Mouse (Mus musculus): ENCODE data around the gene Ppp1cb. TPM values are rescaled to one million over a fixed set of nuclear protein-coding genes. Genes with fewer than 3 reads are reported as not detected.

Ppp1cb gene
- polyA plus RNA-seq, 1 experiment = 236 TPM

- Histone ChIP-seq H3K4me1 (ENCODE audit: control insufficient read depth, insufficient read depth, low read length) (peaks cover 15% of the 10 kb centered on the region), H3K27ac (ENCODE audit: insufficient read depth, low read length) (no peak overlapping the region), H3K4me3 (replicated peaks; ENCODE audit: insufficient read depth, low read depth, low read length) (no peak overlapping the region), H3K27me3 (ENCODE audit: control insufficient read depth, insufficient read depth, low read length) (no peaks in the 10 kb centered on the region)
- WGBS = 92% methylated on average over 4 of the region's 4 CpGs
- TF ChIP-seq CTCF (IDR thresholded peaks at IDR 0.05; ENCODE audit: borderline replicate concordance, insufficient read depth, low read depth, low read length) = no peak
- no peak for TF ChIP-seq POLR2A (IDR thresholded peaks at IDR 0.05; ENCODE audit: borderline replicate concordance, insufficient read depth, low read length)
- no peak for DNase-seq
Measured at GRCm38 (mm10) chr5:32478972-32479371, 20.3 kb downstream of the Ppp1cb start.

- H3K27me3 ChIP-seq (ENCODE audit: control insufficient read depth, insufficient read depth, low read length) = no peaks in the 10 kb centered on the region
- TF ChIP-seq POLR2A (IDR thresholded peaks at IDR 0.05; ENCODE audit: borderline replicate concordance, insufficient read depth, low read length) (no peak), CTCF (IDR thresholded peaks at IDR 0.05; ENCODE audit: borderline replicate concordance, insufficient read depth, low read depth, low read length) (no peak)
- 90% methylated on average over 3 of the region's 3 CpGs for WGBS
Measured at GRCm38 (mm10) chr5:32485430-32485829, 26.8 kb downstream of the Ppp1cb start.

GRCm38 (mm10) chr5:32488044-32488443 is 29.4 kb downstream of the Ppp1cb start:
- Histone ChIP-seq H3K4me1 (ENCODE audit: control insufficient read depth, insufficient read depth, low read length) (peaks cover 4% of the 10 kb centered on the region), H3K27me3 (ENCODE audit: control insufficient read depth, insufficient read depth, low read length) (no peaks in the 10 kb centered on the region), H3K4me3 (replicated peaks; ENCODE audit: insufficient read depth, low read depth, low read length) (no peak overlapping the region), H3K27ac (ENCODE audit: insufficient read depth, low read length) (no peak overlapping the region)
- WGBS = 91% methylated on average over 2 of the region's 2 CpGs
- DNase-seq = no peak
- no peak for TF ChIP-seq POLR2A (IDR thresholded peaks at IDR 0.05; ENCODE audit: borderline replicate concordance, insufficient read depth, low read length)
- no peak for TF ChIP-seq CTCF (IDR thresholded peaks at IDR 0.05; ENCODE audit: borderline replicate concordance, insufficient read depth, low read depth, low read length)

More at GRCm38 (mm10) chr5:32485430-32485829, 26.8 kb downstream of the Ppp1cb start:
- no peak overlapping the region for H3K27ac ChIP-seq (ENCODE audit: insufficient read depth, low read length)
- DNase-seq = no peak
- peaks cover 4% of the 10 kb centered on the region for H3K4me1 ChIP-seq (ENCODE audit: control insufficient read depth, insufficient read depth, low read length)
- H3K4me3 ChIP-seq (replicated peaks; ENCODE audit: insufficient read depth, low read depth, low read length) = no peak overlapping the region

- no peak for DNase-seq
- WGBS = 29% methylated on average over 3 of the region's 3 CpGs
- Histone ChIP-seq H3K27me3 (ENCODE audit: control insufficient read depth, insufficient read depth, low read length) (no peaks in the 10 kb centered on the region), H3K4me1 (ENCODE audit: control insufficient read depth, insufficient read depth, low read length) (no peaks in the 10 kb centered on the region), H3K4me3 (replicated peaks; ENCODE audit: insufficient read depth, low read depth, low read length) (no peak overlapping the region), H3K27ac (ENCODE audit: insufficient read depth, low read length) (no peak overlapping the region)
- TF ChIP-seq POLR2A (IDR thresholded peaks at IDR 0.05; ENCODE audit: borderline replicate concordance, insufficient read depth, low read length) = no peak
- no peak for TF ChIP-seq CTCF (IDR thresholded peaks at IDR 0.05; ENCODE audit: borderline replicate concordance, insufficient read depth, low read depth, low read length)
Measured at GRCm38 (mm10) chr5:32494084-32494700, 35.5 kb downstream of the Ppp1cb start.

- DNase-seq = no peak
- Histone ChIP-seq H3K4me1 (ENCODE audit: control insufficient read depth, insufficient read depth, low read length) (no peaks in the 10 kb centered on the region), H3K4me3 (replicated peaks; ENCODE audit: insufficient read depth, low read depth, low read length) (no peak overlapping the region), H3K27me3 (ENCODE audit: control insufficient read depth, insufficient read depth, low read length) (no peaks in the 10 kb centered on the region), H3K27ac (ENCODE audit: insufficient read depth, low read length) (no peak overlapping the region)
- 38% methylated on average over 3 of the region's 3 CpGs for WGBS
- TF ChIP-seq CTCF (IDR thresholded peaks at IDR 0.05; ENCODE audit: borderline replicate concordance, insufficient read depth, low read depth, low read length) (no peak), POLR2A (IDR thresholded peaks at IDR 0.05; ENCODE audit: borderline replicate concordance, insufficient read depth, low read length) (no peak)
Measured at GRCm38 (mm10) chr5:32508766-32509165, 50.1 kb downstream of the Ppp1cb start.

GRCm38 (mm10) chr5:32520381-32520780 is 61.7 kb downstream of the Ppp1cb start:
- no peaks in the 10 kb centered on the region for H3K4me1 ChIP-seq (ENCODE audit: control insufficient read depth, insufficient read depth, low read length)
- TF ChIP-seq POLR2A (IDR thresholded peaks at IDR 0.05; ENCODE audit: borderline replicate concordance, insufficient read depth, low read length) = no peak
- TF ChIP-seq CTCF (IDR thresholded peaks at IDR 0.05; ENCODE audit: borderline replicate concordance, insufficient read depth, low read depth, low read length) = peak; percentile 65
- no peak overlapping the region for H3K27ac ChIP-seq (ENCODE audit: insufficient read depth, low read length)
- WGBS = 39% methylated on average over 1 of the region's 1 CpGs
- no peak overlapping the region for H3K4me3 ChIP-seq (replicated peaks; ENCODE audit: insufficient read depth, low read depth, low read length)
- DNase-seq = peak; percentile 31 to 52
- H3K27me3 ChIP-seq (ENCODE audit: control insufficient read depth, insufficient read depth, low read length) = no peaks in the 10 kb centered on the region

- no peaks in the 10 kb centered on the region for H3K27me3 ChIP-seq (ENCODE audit: control insufficient read depth, insufficient read depth, low read length)
- TF ChIP-seq POLR2A (IDR thresholded peaks at IDR 0.05; ENCODE audit: borderline replicate concordance, insufficient read depth, low read length) (no peak), CTCF (IDR thresholded peaks at IDR 0.05; ENCODE audit: borderline replicate concordance, insufficient read depth, low read depth, low read length) (no peak)
- H3K4me3 ChIP-seq (replicated peaks; ENCODE audit: insufficient read depth, low read depth, low read length) = no peak overlapping the region
- 93% methylated on average over 2 of the region's 2 CpGs for WGBS
- no peak for DNase-seq
- no peak overlapping the region for H3K27ac ChIP-seq (ENCODE audit: insufficient read depth, low read length)
- no peaks in the 10 kb centered on the region for H3K4me1 ChIP-seq (ENCODE audit: control insufficient read depth, insufficient read depth, low read length)
Measured at GRCm38 (mm10) chr5:32549449-32549848, 90.8 kb downstream of the Ppp1cb start.

GRCm38 (mm10) chr5:32564697-32565096 is 106.1 kb downstream of the Ppp1cb start:
- DNase-seq = no peak
- Histone ChIP-seq H3K4me1 (ENCODE audit: control insufficient read depth, insufficient read depth, low read length) (no peaks in the 10 kb centered on the region), H3K27ac (ENCODE audit: insufficient read depth, low read length) (no peak overlapping the region), H3K4me3 (replicated peaks; ENCODE audit: insufficient read depth, low read depth, low read length) (no peak overlapping the region), H3K27me3 (ENCODE audit: control insufficient read depth, insufficient read depth, low read length) (no peaks in the 10 kb centered on the region)
- no peak for TF ChIP-seq CTCF (IDR thresholded peaks at IDR 0.05; ENCODE audit: borderline replicate concordance, insufficient read depth, low read depth, low read length)
- no peak for TF ChIP-seq POLR2A (IDR thresholded peaks at IDR 0.05; ENCODE audit: borderline replicate concordance, insufficient read depth, low read length)
- 90% methylated on average over 1 of the region's 1 CpGs for WGBS

Other genes starting within 250 kb of the Ppp1cb start
- 0.27 and 0.52 TPM in 2 replicates for gene Plb1, start 226.1 kb upstream of the Ppp1cb start, polyA plus RNA-seq (2012; rRNA removed)
- gene Yes1, start 152.3 kb downstream of the Ppp1cb start, polyA plus RNA-seq (2012; rRNA removed) = 8.3 and 8.6 TPM in 2 replicates